Mouse (Mus musculus) monocyte, adult 5-6 weeks (primary cell): Measurements from ENCODE around the gene Olfr157. TPM values are rescaled to one million over a fixed set of nuclear protein-coding genes. Genes with fewer than 3 reads are reported as not detected.
"Not testable (repeated sequence)": the region's sequence is repeated elsewhere in the genome, so short reads cannot be mapped to it uniquely, and the experiment has no call there.

Experiments
- ATAC-seq: fragments of 153-309, 156-312 bp; replicated peaks from 2 replicates; pipeline ENCODE4 v1.8.0; 2017; ENCODE audit warnings: mild to moderate bottlenecking; ENCODE audit not compliant: low TSS enrichment, insufficient number of reproducible peaks, severe bottlenecking, poor library complexity, low FRiP score
- total RNA-seq: library from RNA; stranded (forward); fragments of 200-1000, 200-491, 200-594 nt; gene quantifications from 3 replicates; pipeline ENCODE4 v1.2.3, GENCODE M21; 2017

The Olfr157 gene
- total RNA-seq, 1 experiment from 2014 or later: not detected

DNA sequence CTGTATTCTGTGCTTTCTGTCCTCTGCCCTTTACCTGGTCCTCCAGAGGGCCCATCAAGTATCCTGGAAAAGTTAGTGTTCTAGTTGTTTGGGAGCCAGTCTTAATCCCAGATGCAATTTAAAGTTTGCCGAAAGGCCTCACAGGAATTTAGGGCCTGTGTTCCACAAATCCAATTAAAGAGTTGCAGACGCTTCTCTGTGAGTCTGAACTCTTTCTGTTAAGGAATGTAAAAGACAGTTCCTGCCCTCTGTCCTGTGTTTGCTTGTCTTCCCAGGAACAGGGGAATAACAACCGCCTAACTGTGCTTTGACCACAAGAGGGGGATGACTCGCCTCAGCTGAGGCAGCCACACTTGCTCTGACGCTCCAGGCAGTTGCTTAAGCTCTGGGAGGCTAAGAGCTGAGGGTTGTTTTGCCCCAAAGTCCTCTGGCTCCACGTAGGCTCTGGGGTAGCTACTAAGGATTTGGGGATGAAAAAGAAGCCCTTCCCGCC lies 16.1 kb downstream of the Olfr157 start, which contains the start of gene Olfr156:
Olfr156 (minus strand) TSS at position 51 of the 493 bp plus-strand sequence.
- no peak for ATAC-seq

DNA sequence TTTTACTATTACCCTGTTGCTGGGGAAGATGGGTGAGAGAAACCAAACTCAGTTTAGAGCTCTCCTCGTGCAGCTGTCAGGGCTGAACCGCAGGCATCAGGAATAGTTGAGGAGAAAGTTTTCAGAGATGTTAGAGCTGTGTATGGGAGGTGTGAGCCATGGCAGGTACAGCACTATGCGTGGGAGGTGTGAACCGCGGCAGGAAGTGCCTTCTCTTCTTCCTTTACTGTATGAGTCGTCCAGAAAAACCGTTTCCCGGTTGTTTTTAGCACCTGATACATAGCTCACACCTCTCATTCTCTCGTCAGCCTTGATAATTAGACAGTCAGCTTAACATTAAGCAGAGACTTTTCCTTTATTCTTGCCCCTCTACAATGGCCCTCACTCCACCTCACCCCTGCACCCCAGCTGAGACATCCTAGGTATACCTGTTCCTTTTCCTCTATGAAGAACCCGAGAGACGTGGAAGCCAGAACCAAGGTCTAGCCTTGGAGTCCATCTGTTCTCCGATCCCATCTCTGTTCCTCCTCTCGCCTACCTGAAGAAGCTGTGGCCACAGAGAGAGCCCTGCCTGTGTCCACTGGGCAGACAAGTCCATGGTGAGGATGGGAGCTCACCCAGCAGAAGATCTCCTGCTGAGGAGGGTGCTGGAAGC lies 17.0 kb downstream of the Olfr157 start:
- ATAC-seq: no peak

DNA sequence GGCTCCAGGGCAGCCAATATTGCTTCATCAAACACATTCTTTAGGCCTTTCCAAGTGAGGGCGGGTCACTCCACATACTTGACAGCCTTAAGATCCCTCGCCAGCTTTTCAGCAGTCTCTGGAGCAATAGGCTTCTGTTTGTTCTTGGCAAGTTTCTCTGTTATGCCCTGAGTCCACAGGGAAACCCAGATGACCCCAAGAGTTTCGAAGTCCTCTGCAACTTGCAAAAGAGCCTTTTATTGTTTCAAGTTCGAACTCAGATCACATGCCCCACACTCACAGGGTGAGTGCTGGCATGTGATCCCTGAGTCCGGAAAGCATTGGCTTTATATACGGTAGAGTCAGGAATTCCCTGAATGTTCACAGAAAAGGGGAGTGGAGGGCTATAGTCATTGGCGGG lies 41.1 kb downstream of the Olfr157 start:
- ATAC-seq: no peak

DNA sequence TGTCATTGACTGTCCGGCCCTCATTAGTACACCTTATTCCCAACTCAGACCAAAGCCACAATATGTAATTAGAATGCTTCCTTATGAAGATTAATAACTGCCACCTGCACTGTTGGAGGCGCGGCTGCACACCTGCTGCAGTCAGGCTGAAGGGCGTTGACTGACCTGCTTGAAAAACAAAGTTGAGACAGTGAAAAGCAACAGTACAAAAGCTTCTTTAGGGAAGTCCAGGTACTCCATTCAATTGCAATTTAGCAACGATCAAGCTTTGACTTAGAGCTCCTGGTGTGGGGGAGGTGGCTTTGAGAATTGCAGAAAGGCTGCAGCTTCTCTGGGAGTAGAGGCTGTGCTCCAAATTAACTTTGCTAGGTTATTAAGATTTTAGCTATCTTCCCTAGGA lies 44.2 kb downstream of the Olfr157 start:
- not testable (repeated sequence) for ATAC-seq

DNA sequence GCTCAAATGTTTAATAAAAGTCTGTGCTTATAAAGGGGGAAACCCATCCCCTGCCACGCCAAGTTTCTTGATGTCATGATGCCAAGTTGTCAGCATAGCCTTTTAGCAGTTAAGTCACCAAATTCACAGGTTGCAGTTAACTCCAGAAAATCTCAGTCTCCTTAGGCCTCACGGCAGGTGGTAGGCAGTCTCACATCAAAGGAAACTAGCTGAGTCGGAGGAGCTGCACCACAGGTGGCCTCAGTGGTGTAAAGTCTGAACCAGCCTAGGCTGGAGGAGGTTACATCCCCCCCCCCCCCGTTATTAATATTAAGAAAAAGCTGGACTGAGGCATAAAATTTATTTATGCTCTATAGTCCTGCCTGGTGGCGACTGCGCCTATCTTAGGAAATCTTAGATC lies 44.7 kb downstream of the Olfr157 start:
- no peak for ATAC-seq

Other genes with a start within 250 kb of the Olfr157 start
- 0.19 to 0.38 TPM in 2 of 3 replicates, not detected in the other for gene Npr2, start 208.3 kb downstream of the Olfr157 start, total RNA-seq
- not detected in 3 replicates for gene Spag8, start 186.6 kb downstream of the Olfr157 start, total RNA-seq
- gene Hint2, start 183.7 kb downstream of the Olfr157 start, total RNA-seq: 21.5 to 26.1 TPM (median 25.9 TPM) in 3 replicates
- gene Tmem8b, start 171.2 kb downstream of the Olfr157 start, total RNA-seq: 0.19 to 0.32 TPM (median 0.19 TPM) in 3 replicates
- gene Fam221b, start 171.1 kb downstream of the Olfr157 start, total RNA-seq: 0.68 to 1.0 TPM (median 0.96 TPM) in 3 replicates
- gene Olfr70, start 139.4 kb downstream of the Olfr157 start, total RNA-seq: 0.53 TPM in 1 of 3 replicates, not detected in the others
- gene Olfr71, start 129.9 kb downstream of the Olfr157 start, total RNA-seq: not detected in 3 replicates
- not detected in 3 replicates for gene Hrct1, start 113.0 kb downstream of the Olfr157 start, total RNA-seq
- not detected in 3 replicates for gene Spaar, start 110.2 kb downstream of the Olfr157 start, total RNA-seq
- gene Olfr159, start 69.2 kb downstream of the Olfr157 start, total RNA-seq: not detected in 3 replicates
- gene Olfr156, start 16.3 kb downstream of the Olfr157 start, total RNA-seq: not detected in 3 replicates
- gene Olfr155, start 11.4 kb upstream of the Olfr157 start, total RNA-seq: not detected in 3 replicates
- 0.38 to 6.1 TPM (median 4.6 TPM) in 3 replicates for gene Reck, start 35.3 kb upstream of the Olfr157 start, total RNA-seq
- 116 to 119 TPM (median 118 TPM) in 3 replicates for gene Glipr2, start 117.2 kb upstream of the Olfr157 start, total RNA-seq
- 0.39 TPM in 1 of 3 replicates, not detected in the others for gene Ccin, start 143.3 kb upstream of the Olfr157 start, total RNA-seq
- gene Clta, start 164.3 kb upstream of the Olfr157 start, total RNA-seq: 320 to 466 TPM (median 446 TPM) in 3 replicates
- 12.7 to 24.4 TPM (median 19.1 TPM) in 3 replicates for gene Gne, start 244.0 kb upstream of the Olfr157 start, total RNA-seq